Mouse (Mus musculus) megakaryocyte, embryonic 14.5 days (primary cell): ENCODE data around the gene Ado. TPM values are rescaled to one million over a fixed set of nuclear protein-coding genes. Genes with fewer than 3 reads are reported as not detected.

ENCODE experiments used
- H3K27me3 ChIP-seq: replicated peaks from 2 replicates; pipeline ENCODE3; 2012; ENCODE audit warnings: inconsistent platforms
- H3K36me3 ChIP-seq: replicated peaks from 2 replicates; pipeline ENCODE3; 2012; ENCODE audit warnings: low read length, inconsistent platforms, mixed read lengths
- H3K4me1 ChIP-seq: 2 replicates; pipeline ENCODE4 v1.6.1; 2012; ENCODE audit warnings: inconsistent platforms
- H3K4me3 ChIP-seq: replicated peaks from 2 replicates; pipeline ENCODE3; 2012; ENCODE audit warnings: moderate library complexity, mild to moderate bottlenecking, inconsistent platforms
- H3K9me3 ChIP-seq: 2 replicates; pipeline ENCODE4 v1.6.1; 2012; ENCODE audit warnings: inconsistent platforms
- FLI1 ChIP-seq: IDR thresholded peaks from 2 replicates; pipeline ENCODE4 v1.6.1; 2012; ENCODE audit warnings: low read length, inconsistent platforms, mixed read lengths
- GATA1 ChIP-seq: IDR thresholded peaks from 3 replicates; pipeline ENCODE4 v1.6.1; 2012; ENCODE audit warnings: mixed read lengths, low read length, inconsistent platforms, borderline replicate concordance
- polyA plus RNA-seq: library from polyadenylated mRNA; stranded (reverse); fragments of >175 nt; gene quantifications from 2 replicates; pipeline ENCODE4 v1.2.3, GENCODE M21; 2012; ENCODE audit warnings: low replicate concordance; ENCODE audit not compliant: insufficient read depth

The Ado gene
- polyA plus RNA-seq: 9.0 and 19.8 TPM in 2 replicates

DNA sequence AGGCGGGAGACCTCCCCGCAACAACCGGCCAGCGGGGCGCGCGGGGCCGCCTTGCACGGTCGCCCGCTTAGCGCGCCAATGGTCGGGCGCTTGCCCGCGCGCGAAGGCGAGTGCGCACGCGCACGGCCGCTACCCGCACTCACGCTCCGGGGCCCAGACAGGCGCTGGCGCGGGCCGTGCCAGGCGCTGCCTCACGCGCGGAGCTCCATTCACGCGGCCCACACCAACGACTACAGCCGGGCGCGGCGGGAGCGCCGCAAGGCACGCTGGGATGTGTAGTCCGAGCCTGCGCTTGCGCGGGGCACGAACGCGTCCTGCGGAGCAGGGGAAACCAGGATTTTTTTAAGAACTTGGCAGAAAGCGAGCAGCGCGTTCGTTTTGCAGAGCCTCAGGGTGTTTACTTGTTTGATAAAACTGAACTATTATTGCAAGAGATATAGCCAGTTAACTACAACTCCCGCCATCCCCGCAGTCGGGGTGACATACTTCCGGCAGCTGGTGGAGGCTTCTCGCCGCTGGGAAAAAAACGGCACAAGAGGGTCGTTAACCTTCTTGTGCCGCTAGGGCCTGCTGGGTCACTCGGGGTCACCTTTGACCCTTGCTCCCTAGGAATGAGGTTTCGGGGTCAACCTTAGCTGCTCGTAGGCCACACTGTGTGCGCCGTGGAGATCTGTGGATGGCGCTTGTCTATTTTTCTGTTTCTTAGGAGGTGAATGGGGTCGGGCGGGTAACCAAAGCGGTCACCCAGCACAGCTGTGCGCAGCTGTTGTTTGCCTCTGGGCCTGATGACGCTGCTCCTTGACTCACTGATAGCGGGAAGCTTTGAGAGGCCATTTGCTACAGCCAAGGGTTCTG, at the start of gene Ado:
Gene Ado (minus strand): TSS at position 79 of the 855 bp plus-strand sequence.
- H3K36me3 ChIP-seq: peaks cover 28% of the 10 kb centered on the region
- H3K27me3 ChIP-seq: no peaks in the 10 kb centered on the region
- peak within 1 kb of the TSS; percentile 100 for H3K4me3 ChIP-seq
- TF ChIP-seq FLI1 (no peak), GATA1 (no peak)
- H3K9me3 ChIP-seq: no peaks in the 10 kb centered on the region
- peaks cover 38% of the 10 kb centered on the region for H3K4me1 ChIP-seq

DNA sequence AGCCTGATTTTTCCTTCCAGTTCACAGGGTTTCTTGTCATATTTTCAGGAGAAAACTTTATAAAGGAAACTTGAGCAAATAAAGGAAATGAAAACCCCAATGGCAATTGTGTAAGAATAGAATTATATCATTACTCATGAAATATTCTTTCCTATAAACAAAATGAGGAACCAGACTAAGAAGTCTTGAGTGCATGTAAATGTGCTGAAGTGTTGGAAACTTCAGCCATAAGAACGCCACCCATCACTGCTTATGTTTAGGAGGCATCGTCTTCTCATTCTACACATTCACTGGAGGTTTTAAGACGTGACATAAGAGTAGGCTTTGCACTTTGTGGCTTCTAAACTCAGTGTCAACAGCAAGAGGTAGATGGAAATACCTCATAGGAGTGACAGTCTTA, 46.5 kb upstream of the Ado start:
- Histone ChIP-seq H3K4me3 (no peak overlapping the region), H3K27me3 (no peaks in the 10 kb centered on the region), H3K4me1 (no peaks in the 10 kb centered on the region), H3K9me3 (no peaks in the 10 kb centered on the region), H3K36me3 (no peaks in the 10 kb centered on the region)
- no peak for TF ChIP-seq FLI1
- TF ChIP-seq GATA1: no peak

DNA sequence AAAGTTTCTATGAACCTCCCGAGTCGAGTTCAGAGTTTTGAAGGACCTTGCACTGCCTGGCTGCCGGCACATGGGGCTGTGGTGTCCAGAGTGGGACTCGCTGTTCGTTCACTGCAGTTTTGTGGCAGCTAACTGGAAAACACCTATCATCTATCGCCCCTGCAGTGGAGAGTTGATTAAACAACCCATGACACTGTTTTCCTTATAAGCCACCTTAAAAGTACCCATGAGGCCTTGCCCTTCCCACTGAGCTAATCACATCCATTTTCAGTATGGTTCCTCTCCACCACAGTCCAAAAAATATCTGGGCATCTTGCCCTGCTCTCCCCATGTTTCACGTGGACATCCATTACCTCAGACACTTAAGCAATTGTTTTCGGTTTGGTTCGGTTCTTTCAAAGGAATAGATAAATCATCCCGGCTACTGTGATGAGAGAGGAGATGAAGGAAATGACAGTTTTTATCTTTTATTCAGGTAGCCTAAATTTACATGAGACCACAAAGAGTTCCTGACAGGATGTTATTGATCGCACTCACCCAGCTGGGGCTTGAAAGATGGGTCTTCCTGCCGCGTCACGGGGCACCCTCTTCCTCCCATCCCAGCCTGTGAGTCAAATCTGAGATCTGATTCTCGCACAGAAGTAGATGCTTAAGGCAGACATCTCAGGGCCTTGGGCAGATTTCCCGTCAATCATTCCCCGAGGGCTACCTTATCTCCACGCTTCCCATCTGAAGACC, 37.3 kb upstream of the Ado start:
- TF ChIP-seq FLI1 (no peak), GATA1 (no peak)
- Histone ChIP-seq H3K4me3 (no peak overlapping the region), H3K36me3 (no peaks in the 10 kb centered on the region), H3K27me3 (no peaks in the 10 kb centered on the region), H3K4me1 (peaks cover 6% of the 10 kb centered on the region), H3K9me3 (no peaks in the 10 kb centered on the region)

DNA sequence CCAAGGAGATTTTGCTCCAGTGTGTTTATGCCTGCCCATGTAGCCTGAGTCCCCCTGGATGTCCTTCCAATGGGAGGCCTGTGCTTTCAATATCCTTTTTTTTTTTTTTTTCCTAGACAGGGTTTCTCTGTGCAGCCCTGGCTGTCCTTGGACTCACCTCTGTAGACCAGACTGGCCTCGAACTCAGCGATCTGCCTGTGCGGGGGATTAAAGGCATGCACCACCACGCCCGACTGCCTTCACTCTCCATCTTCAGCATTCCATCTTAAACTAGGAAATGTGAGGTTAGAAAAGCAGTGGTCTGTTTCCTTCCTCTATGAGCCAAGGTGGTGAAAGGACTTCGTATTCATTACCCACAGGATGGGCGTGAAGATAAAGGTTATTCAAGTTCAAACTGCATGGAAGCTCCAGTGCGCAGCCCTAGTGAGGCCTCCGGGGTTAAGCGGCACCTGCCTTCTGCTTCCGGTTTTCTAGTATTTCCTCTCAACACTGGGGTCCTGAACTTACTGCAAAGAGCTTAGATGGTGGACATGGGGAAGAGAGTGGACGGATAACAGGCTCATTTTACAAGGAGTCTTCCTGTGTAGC, 33.0 kb upstream of the Ado start:
- H3K4me1 ChIP-seq: peaks cover 6% of the 10 kb centered on the region
- H3K9me3 ChIP-seq: 0 out of 2 replicates have a peak, but pooled peaks cover 2% of the 10 kb centered on the region
- no peaks in the 10 kb centered on the region for H3K27me3 ChIP-seq
- no peak overlapping the region for H3K4me3 ChIP-seq
- H3K36me3 ChIP-seq: no peaks in the 10 kb centered on the region
- TF ChIP-seq FLI1: no peak
- TF ChIP-seq GATA1: no peak

DNA sequence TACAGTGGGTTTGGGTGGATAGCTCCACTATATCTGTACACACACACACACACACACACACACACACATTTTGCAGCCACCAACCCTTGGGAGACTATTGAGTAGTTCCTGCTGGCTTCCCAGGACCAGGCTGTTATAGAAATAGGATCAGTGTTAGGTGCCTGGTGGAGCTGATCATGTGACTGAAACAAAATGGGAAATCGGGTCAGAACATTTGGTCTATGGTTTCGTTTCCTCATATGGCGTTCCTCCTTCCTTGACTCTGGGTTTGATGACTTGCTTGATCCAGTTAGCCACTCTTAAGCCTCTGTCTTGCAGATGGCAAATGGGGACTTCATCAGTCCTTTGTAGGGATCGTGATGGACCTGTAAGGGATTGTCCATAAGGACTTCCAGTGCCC, 31.1 kb upstream of the Ado start:
- TF ChIP-seq GATA1: no peak
- TF ChIP-seq FLI1: no peak
- no peaks in the 10 kb centered on the region for H3K36me3 ChIP-seq
- H3K4me3 ChIP-seq: no peak overlapping the region
- H3K27me3 ChIP-seq: no peaks in the 10 kb centered on the region
- peaks cover 6% of the 10 kb centered on the region for H3K4me1 ChIP-seq
- H3K9me3 ChIP-seq: 0 out of 2 replicates have a peak, but pooled peaks cover 2% of the 10 kb centered on the region

DNA sequence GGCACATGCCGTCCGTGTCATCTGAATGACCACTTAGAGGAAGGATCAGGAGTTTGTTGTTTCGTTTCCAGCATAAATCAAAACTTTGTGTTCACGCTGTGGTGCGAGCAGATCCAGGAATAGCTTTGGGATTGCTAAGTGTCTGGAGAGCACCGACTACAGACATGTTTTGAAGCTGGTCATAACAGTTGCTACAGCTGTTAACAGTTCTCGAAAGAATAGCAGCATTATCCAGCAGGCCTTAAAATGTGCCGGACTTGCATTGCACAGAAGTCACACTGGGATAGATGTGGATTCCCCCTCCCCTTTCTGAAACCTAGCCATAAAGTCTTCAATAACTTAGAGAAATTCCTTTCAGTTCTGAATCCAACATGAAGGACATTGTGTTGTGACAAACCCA, 24.6 kb upstream of the Ado start:
- Histone ChIP-seq H3K36me3 (no peaks in the 10 kb centered on the region), H3K27me3 (peaks cover 2% of the 10 kb centered on the region), H3K9me3 (no peaks in the 10 kb centered on the region), H3K4me3 (no peak overlapping the region), H3K4me1 (no peaks in the 10 kb centered on the region)
- TF ChIP-seq GATA1 (no peak), FLI1 (no peak)

DNA sequence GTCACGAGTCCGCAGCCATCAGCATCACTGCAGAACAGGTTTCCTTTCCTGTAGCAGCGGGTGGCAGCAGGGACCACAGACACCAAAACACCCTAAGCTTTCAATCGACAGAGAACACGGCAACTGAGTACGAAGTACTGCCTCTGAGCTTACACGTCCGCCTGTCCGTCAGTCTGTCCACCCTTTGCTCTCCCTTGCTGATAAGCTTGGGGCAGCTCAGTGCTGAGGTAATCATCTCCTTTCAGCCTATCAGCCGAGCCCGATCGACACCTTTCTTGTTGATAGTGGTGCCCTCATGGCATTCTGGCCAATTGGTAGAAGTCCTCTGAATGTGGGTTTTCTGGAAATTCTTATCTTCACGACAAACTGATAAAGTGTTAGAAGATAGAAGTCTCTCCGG, 22.7 kb upstream of the Ado start:
- TF ChIP-seq FLI1 (no peak), GATA1 (no peak)
- Histone ChIP-seq H3K9me3 (no peaks in the 10 kb centered on the region), H3K27me3 (peaks cover 2% of the 10 kb centered on the region), H3K4me1 (peaks cover under 1% of the 10 kb centered on the region; the same call in 1 of the 2 replicates), H3K36me3 (no peaks in the 10 kb centered on the region), H3K4me3 (no peak overlapping the region)

DNA sequence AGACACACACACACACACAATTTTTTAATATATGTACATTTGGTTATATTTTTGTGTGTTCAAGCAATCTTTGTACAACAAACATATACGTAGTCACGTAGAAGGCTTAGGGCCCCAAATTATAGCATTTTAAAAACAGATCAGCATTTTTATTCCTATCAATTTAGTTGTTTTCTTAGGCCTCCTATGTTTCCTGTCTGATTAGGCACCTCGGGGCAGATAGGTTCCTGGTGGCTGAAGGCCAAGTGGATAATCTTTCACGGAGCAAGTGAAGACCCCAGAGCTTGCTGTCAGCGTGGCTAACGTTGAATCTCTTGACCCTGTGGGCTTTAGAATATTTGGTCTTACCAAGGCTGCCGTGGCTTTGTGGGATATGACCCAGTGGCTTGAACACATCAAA, 20.8 kb upstream of the Ado start:
- Histone ChIP-seq H3K9me3 (no peaks in the 10 kb centered on the region), H3K4me1 (peaks cover 5% of the 10 kb centered on the region; the same call in 1 of the 2 replicates)
- no peak for TF ChIP-seq FLI1
- no peak for TF ChIP-seq GATA1

DNA sequence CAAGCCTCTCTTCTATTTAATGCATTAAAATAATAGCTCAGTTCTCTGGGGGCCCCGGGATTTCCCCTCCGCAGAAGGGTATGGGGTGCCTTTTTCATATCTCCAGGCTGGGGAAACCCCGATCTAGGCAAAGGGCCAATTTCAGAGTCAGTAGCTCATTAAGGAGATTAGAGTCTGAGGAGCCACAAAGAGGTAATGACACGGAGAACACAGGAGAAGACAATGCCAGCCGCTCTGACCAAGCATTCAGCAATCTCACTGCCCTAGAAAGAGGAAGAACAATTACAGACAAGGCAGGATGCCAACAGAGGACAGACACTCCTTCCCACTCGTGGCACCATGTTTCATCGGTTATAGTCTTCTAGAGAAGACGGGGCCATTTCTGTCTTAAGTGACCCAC, 17.3 kb upstream of the Ado start:
- Histone ChIP-seq H3K9me3 (no peaks in the 10 kb centered on the region), H3K36me3 (no peaks in the 10 kb centered on the region), H3K4me3 (no peak overlapping the region), H3K27me3 (peaks cover 5% of the 10 kb centered on the region), H3K4me1 (peaks cover 5% of the 10 kb centered on the region; the same call in 1 of the 2 replicates)
- TF ChIP-seq FLI1: no peak
- no peak for TF ChIP-seq GATA1

More for the DNA sequence above, 20.8 kb upstream of the Ado start:
- H3K36me3 ChIP-seq: no peaks in the 10 kb centered on the region
- H3K27me3 ChIP-seq: peaks cover 3% of the 10 kb centered on the region
- no peak overlapping the region for H3K4me3 ChIP-seq
